ENCODE assay signal across 9 mouse cellular contexts in genomic region chr1:43299490-43300302, GRCm38 (mm10).
DNase-seq lines count a peak whose midpoint lies in the region; ATAC-seq lines count a peak whose summit lies in the region.
"Had no signal": no experiment of that assay in that cellular context is flagged by ENCODE, and none has a peak within 500 bp of the region (broad histone marks: within the 10 kb centered on the region; RNA-seq: fewer than 3 reads in every experiment).

No protein-coding gene starts in this region.

- 45% methylated on average over 7 of the region's 7 CpGs for WGBS in heart, embryonic 15.5 days
- WGBS in heart, embryonic 12.5 days, result 49% methylated on average over 7 of the region's 7 CpGs
- WGBS in forebrain, embryonic 14.5 days, result 55% methylated on average over 7 of the region's 7 CpGs
- 44% methylated on average over 7 of the region's 7 CpGs for WGBS in lung, embryonic 16.5 days

- ATAC-seq in heart, embryonic 15.5 days (replicated peaks; ENCODE audit: insufficient number of reproducible peaks, insufficient read depth, low FRiP score, low read depth), result peak; percentile 30; the same call in 1 of the 2 replicates
- ATAC-seq in heart, embryonic 12.5 days (ENCODE audit: insufficient number of reproducible peaks, low FRiP score), result no peak
- peak; percentile 89 for ATAC-seq in forebrain, embryonic 14.5 days
- peak; percentile 43; the same call in 1 of the 2 replicates for ATAC-seq in lung, embryonic 16.5 days (ENCODE audit: low read depth)

- H3K4me2 ChIP-seq in heart, embryonic 15.5 days, result no peak overlapping the region
- no peak overlapping the region for H3K4me2 ChIP-seq in heart, embryonic 12.5 days
- H3K4me2 ChIP-seq in forebrain, embryonic 14.5 days (ENCODE audit: low read length), result no peak overlapping the region
- no peak overlapping the region for H3K4me2 ChIP-seq in lung, embryonic 16.5 days (ENCODE audit: low read depth, low read length)
- H3K4me2 ChIP-seq: embryonic facial prominence, embryonic 15.5 days had no signal

- H3K27ac ChIP-seq in heart, embryonic 15.5 days, result no peak overlapping the region
- no peak overlapping the region for H3K27ac ChIP-seq in heart, embryonic 12.5 days (ENCODE audit: poor library complexity, severe bottlenecking)
- H3K27ac ChIP-seq in forebrain, embryonic 14.5 days (ENCODE audit: low read depth, low read length), result no peak overlapping the region
- no peak overlapping the region for H3K27ac ChIP-seq in lung, embryonic 16.5 days (ENCODE audit: low read length)
- H3K27ac ChIP-seq: embryonic facial prominence, embryonic 15.5 days had no signal

- no peaks in the 10 kb centered on the region for H3K27me3 ChIP-seq in heart, embryonic 15.5 days
- H3K27me3 ChIP-seq in heart, embryonic 12.5 days (replicated peaks), result no peaks in the 10 kb centered on the region
- H3K27me3 ChIP-seq in forebrain, embryonic 14.5 days (replicated peaks; ENCODE audit: control insufficient read depth, insufficient read depth, low read length), result no peaks in the 10 kb centered on the region
- no peaks in the 10 kb centered on the region for H3K27me3 ChIP-seq in lung, embryonic 16.5 days (ENCODE audit: control insufficient read depth, insufficient read depth, low read depth, low read length)

- no peak overlapping the region for H3K9ac ChIP-seq in heart, embryonic 15.5 days
- no peak overlapping the region for H3K9ac ChIP-seq in heart, embryonic 12.5 days
- no peak overlapping the region for H3K9ac ChIP-seq in forebrain, embryonic 14.5 days (ENCODE audit: low read length)
- H3K9ac ChIP-seq in lung, embryonic 16.5 days (ENCODE audit: low read length), result no peak overlapping the region
- H3K9ac ChIP-seq: embryonic facial prominence, embryonic 15.5 days had no signal

- H3K4me1 ChIP-seq in heart, embryonic 15.5 days (replicated peaks), result peaks cover 6% of the 10 kb centered on the region
- peaks cover 12% of the 10 kb centered on the region; the same call in 1 of the 2 replicates for H3K4me1 ChIP-seq in heart, embryonic 12.5 days (replicated peaks)
- H3K4me1 ChIP-seq in forebrain, embryonic 14.5 days (ENCODE audit: control insufficient read depth, insufficient read depth, low read length), result no peaks in the 10 kb centered on the region
- peaks cover 8% of the 10 kb centered on the region; the same call in 1 of the 2 replicates for H3K4me1 ChIP-seq in lung, embryonic 16.5 days (replicated peaks; ENCODE audit: control insufficient read depth, insufficient read depth, low read length)
- H3K4me1 ChIP-seq: embryonic facial prominence, embryonic 15.5 days had no signal

- H3K4me3 ChIP-seq in heart, embryonic 15.5 days, result no peak overlapping the region
- H3K4me3 ChIP-seq in heart, embryonic 12.5 days, result no peak overlapping the region
- H3K4me3 ChIP-seq in forebrain, embryonic 14.5 days (ENCODE audit: low read depth, low read length), result no peak overlapping the region
- H3K4me3 ChIP-seq in lung, embryonic 16.5 days (ENCODE audit: low read length), result no peak overlapping the region
- H3K4me3 ChIP-seq: embryonic facial prominence, embryonic 15.5 days had no signal

- H3K9me3 ChIP-seq in heart, embryonic 15.5 days (replicated peaks), result no peaks in the 10 kb centered on the region
- no peaks in the 10 kb centered on the region for H3K9me3 ChIP-seq in heart, embryonic 12.5 days (replicated peaks)
- H3K9me3 ChIP-seq in forebrain, embryonic 14.5 days (replicated peaks; ENCODE audit: control insufficient read depth, low read length), result no peaks in the 10 kb centered on the region
- no peaks in the 10 kb centered on the region for H3K9me3 ChIP-seq in lung, embryonic 16.5 days (ENCODE audit: control insufficient read depth, low read length)
- H3K9me3 ChIP-seq: embryonic facial prominence, embryonic 15.5 days had no signal

- DNase-seq in 3T3-L1 (ENCODE audit: low read depth, low spot score), result peak; percentile 82
- peak; percentile 75 for DNase-seq in NIH3T3 (ENCODE audit: low read depth)
- DNase-seq in forebrain, embryonic 14.5 days (ENCODE audit: low spot score), result peak; percentile 89
- DNase-seq in telencephalon, adult 2 months (ENCODE audit: low read depth, low spot score), result peak; percentile 63
- DNase-seq in gastrocnemius, postnatal 4 days (ENCODE audit: low spot score in 2 of 2), result no peak

- no peaks in the 10 kb centered on the region for H3K36me3 ChIP-seq in heart, embryonic 15.5 days
- H3K36me3 ChIP-seq in heart, embryonic 12.5 days, result no peaks in the 10 kb centered on the region
- no peaks in the 10 kb centered on the region for H3K36me3 ChIP-seq in forebrain, embryonic 14.5 days (ENCODE audit: control insufficient read depth, insufficient read depth, low read length)
- no peaks in the 10 kb centered on the region for H3K36me3 ChIP-seq in lung, embryonic 16.5 days (ENCODE audit: control insufficient read depth, insufficient read depth, low read length)
- H3K36me3 ChIP-seq: embryonic facial prominence, embryonic 15.5 days had no signal

Comparison
In these comparisons a context has a peak if more than half of its experiments do, and no peak if none do; other contexts are left out.
1. DNase-seq: peak in 3T3-L1 (single experiment), NIH3T3 (single experiment), forebrain, embryonic 14.5 days (single experiment) and telencephalon, adult 2 months (single experiment); none in gastrocnemius, postnatal 4 days (0 of 2).